13 mouse cellular contexts compared by ENCODE assay signal in the genomic region with DNA sequence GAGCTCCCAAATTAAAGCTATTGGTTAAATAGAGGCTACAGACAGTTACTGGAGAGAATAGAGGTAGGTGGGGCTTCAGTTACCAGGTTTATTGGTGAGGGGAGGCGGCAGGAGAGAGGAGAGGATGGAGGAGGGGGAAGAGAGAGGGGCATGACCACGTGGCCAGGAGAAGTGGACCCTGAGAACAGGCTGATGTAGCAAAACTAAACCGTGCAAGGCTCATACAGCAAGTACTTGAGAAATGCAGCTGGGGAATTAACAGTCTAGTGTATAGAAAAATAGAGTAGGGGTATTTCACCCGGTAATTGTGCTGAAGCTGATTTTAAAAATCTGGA. TPM values are rescaled to one million over a fixed set of nuclear protein-coding genes. Genes with fewer than 3 reads are reported as not detected.
DNase-seq lines count a peak whose midpoint lies in the region; ATAC-seq and TF ChIP-seq lines count a peak whose summit lies in the region.
"Had no signal": no experiment of that assay in that cellular context is flagged by ENCODE, and none has a peak within 500 bp of the region (broad histone marks: within the 10 kb centered on the region; RNA-seq: fewer than 3 reads in every experiment).

No protein-coding gene starts in this region.

- H3K4me3 ChIP-seq in heart, embryonic 16.5 days (ENCODE audit: low read length), result peak overlapping the region; percentile 22; the same call in 1 of the 2 replicates
- H3K4me3 ChIP-seq in ES-Bruce4 (ENCODE audit: low read depth, low read length), result no peak overlapping the region
- no peak overlapping the region for H3K4me3 ChIP-seq in forebrain, embryonic 12.5 days (replicated peaks)
- H3K4me3 ChIP-seq in limb, embryonic 14.5 days (replicated peaks; ENCODE audit: low read length), result 0 out of 2 replicates have a peak overlapping the region, but pooled peaks have one; percentile 7

- TF ChIP-seq CTCF in ES-Bruce4 (IDR thresholded peaks at IDR 0.05; ENCODE audit: low read depth, low read length), result no peak

- H3K27ac ChIP-seq in heart, embryonic 16.5 days (ENCODE audit: low read length), result no peak overlapping the region
- H3K27ac ChIP-seq in ES-Bruce4 (ENCODE audit: insufficient read depth, low read length), result peak overlapping the region; percentile 91; the same call in 1 of the 2 replicates
- H3K27ac ChIP-seq in forebrain, embryonic 12.5 days, result no peak overlapping the region
- no peak overlapping the region for H3K27ac ChIP-seq in limb, embryonic 14.5 days (replicated peaks; ENCODE audit: low read depth, low read length)
- H3K27ac ChIP-seq: macrophage had no signal

- H3K4me1 ChIP-seq in heart, embryonic 16.5 days (ENCODE audit: control insufficient read depth, insufficient read depth, low read length), result peaks cover 12% of the 10 kb centered on the region
- H3K4me1 ChIP-seq in ES-Bruce4 (ENCODE audit: control insufficient read depth, insufficient read depth, low read length), result no peaks in the 10 kb centered on the region
- peaks cover 12% of the 10 kb centered on the region for H3K4me1 ChIP-seq in forebrain, embryonic 12.5 days
- H3K4me1 ChIP-seq in limb, embryonic 14.5 days (ENCODE audit: control insufficient read depth, insufficient read depth, low read length), result peaks cover 27% of the 10 kb centered on the region

- ATAC-seq in heart, embryonic 16.5 days (replicated peaks; ENCODE audit: extremely low read depth, insufficient read depth, low FRiP score), result peak; percentile 37; the same call in 1 of the 2 replicates
- peak; percentile 30; the same call in 1 of the 2 replicates for ATAC-seq in forebrain, embryonic 12.5 days (ENCODE audit: low FRiP score)
- ATAC-seq in limb, embryonic 14.5 days (ENCODE audit: low FRiP score, low read depth), result no peak
- ATAC-seq in monocyte, adult 5-6 weeks (replicated peaks; ENCODE audit: insufficient number of reproducible peaks, low FRiP score, low TSS enrichment, poor library complexity, severe bottlenecking), result no peak

- H3K9ac ChIP-seq in heart, embryonic 16.5 days (ENCODE audit: low read length), result no peak overlapping the region
- no peak overlapping the region for H3K9ac ChIP-seq in ES-Bruce4 (ENCODE audit: low read depth, poor library complexity, severe bottlenecking)
- no peak overlapping the region for H3K9ac ChIP-seq in forebrain, embryonic 12.5 days
- H3K9ac ChIP-seq in limb, embryonic 14.5 days (ENCODE audit: low read depth, low read length, severe bottlenecking), result no peak overlapping the region

- H3K36me3 ChIP-seq in heart, embryonic 16.5 days (ENCODE audit: control insufficient read depth, insufficient read depth), result no peaks in the 10 kb centered on the region
- H3K36me3 ChIP-seq in ES-Bruce4 (ENCODE audit: control insufficient read depth, insufficient read depth, low read length, poor library complexity, severe bottlenecking), result no peaks in the 10 kb centered on the region
- H3K36me3 ChIP-seq in forebrain, embryonic 12.5 days (replicated peaks), result no peaks in the 10 kb centered on the region
- H3K36me3 ChIP-seq in limb, embryonic 14.5 days (ENCODE audit: control insufficient read depth, insufficient read depth, low read length), result no peaks in the 10 kb centered on the region

- 15% methylated on average over 4 of the region's 4 CpGs for WGBS in heart, embryonic 16.5 days
- WGBS in forebrain, embryonic 12.5 days, result 11% methylated on average over 4 of the region's 4 CpGs
- 6% methylated on average over 4 of the region's 4 CpGs for WGBS in limb, embryonic 14.5 days

- no peaks in the 10 kb centered on the region for H3K27me3 ChIP-seq in heart, embryonic 16.5 days (ENCODE audit: control insufficient read depth, insufficient read depth, low read length)
- no peaks in the 10 kb centered on the region for H3K27me3 ChIP-seq in ES-Bruce4 (ENCODE audit: control insufficient read depth, insufficient read depth, low read length, poor library complexity, severe bottlenecking)
- H3K27me3 ChIP-seq in forebrain, embryonic 12.5 days, result peaks cover 31% of the 10 kb centered on the region
- H3K27me3 ChIP-seq in limb, embryonic 14.5 days (ENCODE audit: control insufficient read depth, insufficient read depth, low read length), result no peaks in the 10 kb centered on the region
- H3K27me3 ChIP-seq: CH12.LX had no signal

- DNase-seq in heart, adult 11 months, result no peak
- DNase-seq in limb, embryonic 14.5 days (ENCODE audit: low spot score), result no peak
- no peak for DNase-seq in gastrocnemius, postnatal 4 days (ENCODE audit: low spot score in 2 of 2)
- DNase-seq in urinary bladder, adult 18-20 months (ENCODE audit: low spot score in 2 of 2), result no peak
- DNase-seq: cerebellum, postnatal 25 days; right cerebral cortex, adult 18-20 months; thymus, postnatal 25 days had no signal

- peak overlapping the region; percentile 48 for H3K4me2 ChIP-seq in heart, embryonic 16.5 days (ENCODE audit: low read depth, low read length)
- H3K4me2 ChIP-seq in forebrain, embryonic 12.5 days, result peak overlapping the region; percentile 17
- H3K4me2 ChIP-seq in limb, embryonic 14.5 days (replicated peaks; ENCODE audit: low read depth, low read length, severe bottlenecking), result peak overlapping the region; percentile 31

- no peak for TF ChIP-seq POLR2A in ES-Bruce4 (IDR thresholded peaks at IDR 0.05; ENCODE audit: insufficient read depth, low read length)
- TF ChIP-seq POLR2A in limb, embryonic 14.5 days (IDR thresholded peaks at IDR 0.05; ENCODE audit: borderline replicate concordance, extremely low read depth, insufficient read depth, insufficient read length), result no peak

- TF ChIP-seq EP300 in ES-Bruce4 (IDR thresholded peaks at IDR 0.05; ENCODE audit: insufficient read depth, low read depth, low read length), result 0 out of 2 replicates have a peak, but pooled peaks have one; percentile 25

- H3K9me3 ChIP-seq in heart, embryonic 16.5 days (replicated peaks; ENCODE audit: control insufficient read depth, low read length), result no peaks in the 10 kb centered on the region
- H3K9me3 ChIP-seq in ES-Bruce4 (replicated peaks; ENCODE audit: control insufficient read depth, insufficient read depth, low read length, poor library complexity, severe bottlenecking), result no peaks in the 10 kb centered on the region
- H3K9me3 ChIP-seq in forebrain, embryonic 12.5 days, result no peaks in the 10 kb centered on the region
- H3K9me3 ChIP-seq in limb, embryonic 14.5 days (ENCODE audit: control insufficient read depth, low read length), result no peaks in the 10 kb centered on the region

RNA-seq across cellular contexts. Expression of gene Kctd3, which starts 5.9 kb away (rescaled TPM):
- 19.1 and 23.0 TPM in 2 replicates for polyA plus RNA-seq in heart, embryonic 16.5 days (2015; fragmentation: Nextera tagmentation; extraction: Ambion mirVana)
- 59.2 and 60.9 TPM in 2 replicates for polyA plus RNA-seq in ES-Bruce4 (2011; ENCODE audit: insufficient read depth, insufficient read length, low read depth, missing spikeins)
- polyA plus RNA-seq in forebrain, embryonic 12.5 days (2016; fragmentation: Nextera tagmentation; extraction: Ambion mirVana), result 37.9 and 39.4 TPM in 2 replicates
- polyA plus RNA-seq in limb, embryonic 14.5 days (2012; rRNA removed), result 61.8 and 79.0 TPM in 2 replicates
- 35.4 and 38.3 TPM in 2 replicates for polyA plus RNA-seq in limb, embryonic 14.5 days (2014; fragmentation: Nextera tagmentation; extraction: Ambion mirVana)
- 13.3 to 32.7 TPM (median 13.9 TPM) in 3 replicates for total RNA-seq in monocyte, adult 5-6 weeks (2017)
- 10 to 100 TPM; 39.7 to 41.9 TPM for total RNA-seq in gastrocnemius, postnatal 4 days (2021)

Comparison
In these comparisons a context has a peak if more than half of its experiments do, and no peak if none do; other contexts are left out.
1. ATAC-seq: peak in heart, embryonic 16.5 days (single experiment) and forebrain, embryonic 12.5 days (single experiment); none in limb, embryonic 14.5 days (single experiment) and monocyte, adult 5-6 weeks (single experiment).
2. H3K4me3 ChIP-seq: peak in heart, embryonic 16.5 days (single experiment) and limb, embryonic 14.5 days (single experiment); none in ES-Bruce4 (single experiment) and forebrain, embryonic 12.5 days (single experiment).
3. Peak in every context shown above with its lines, with median percentiles within 50 percentile points of each other: H3K4me2 ChIP-seq.